Mouse (Mus musculus) ZHBTc4 (cell line): ENCODE data around the gene Osbpl11.
"Not testable (repeated sequence)": the region's sequence is repeated elsewhere in the genome, so short reads cannot be mapped to it uniquely, and the experiment has no call there.

Source experiments
- DNase-seq: peaks from one replicate; pipeline ENCODE4 v3.0.0-alpha.2; 2011; ENCODE audit warnings: low read depth, low spot score

The Osbpl11 gene

GRCm38 (mm10) chr16:33177722-33178121, 7.1 kb upstream of the Osbpl11 start:
- no peak for DNase-seq

GRCm38 (mm10) chr16:33178278-33179074, 6.4 kb upstream of the Osbpl11 start:
- peak; percentile 51 for DNase-seq

- not testable (repeated sequence) for DNase-seq
These were observed 5.6 kb upstream of the Osbpl11 start for GRCm38 (mm10) chr16:33179222-33179621.

GRCm38 (mm10) chr16:33179911-33180310, 5.0 kb upstream of the Osbpl11 start:
- no peak for DNase-seq

- no peak for DNase-seq
These were observed 4.1 kb upstream of the Osbpl11 start for GRCm38 (mm10) chr16:33180793-33181192.

GRCm38 (mm10) chr16:33185261-33186046, 583 bp downstream of the Osbpl11 start:
- DNase-seq: peak; percentile 54

- DNase-seq: no peak
These were observed 1.3 kb downstream of the Osbpl11 start for GRCm38 (mm10) chr16:33186134-33186533.

- no peak for DNase-seq
These were observed 3.2 kb downstream of the Osbpl11 start for GRCm38 (mm10) chr16:33188076-33188475.

- DNase-seq: no peak
These were observed 6.8 kb downstream of the Osbpl11 start for GRCm38 (mm10) chr16:33191671-33192091.

- no peak for DNase-seq
These were observed 7.4 kb downstream of the Osbpl11 start for GRCm38 (mm10) chr16:33192280-33192679.

GRCm38 (mm10) chr16:33193649-33194048, 8.8 kb downstream of the Osbpl11 start:
- peak; percentile 73 for DNase-seq

- DNase-seq: peak; percentile 62
These were observed 10.9 kb downstream of the Osbpl11 start for GRCm38 (mm10) chr16:33195686-33196313.

GRCm38 (mm10) chr16:33196578-33196977, 11.7 kb downstream of the Osbpl11 start:
- no peak for DNase-seq

- no peak for DNase-seq
These were observed 15.7 kb downstream of the Osbpl11 start for GRCm38 (mm10) chr16:33200589-33200988.

- DNase-seq: no peak
These were observed 25.9 kb downstream of the Osbpl11 start for GRCm38 (mm10) chr16:33210812-33211211.

- no peak for DNase-seq
These were observed 31.6 kb downstream of the Osbpl11 start for GRCm38 (mm10) chr16:33216313-33217003.

GRCm38 (mm10) chr16:33217553-33218085, 32.7 kb downstream of the Osbpl11 start:
- DNase-seq: not testable (repeated sequence)

- DNase-seq: no peak
These were observed 37.6 kb downstream of the Osbpl11 start for GRCm38 (mm10) chr16:33222482-33222881.

GRCm38 (mm10) chr16:33224381-33224780, 39.5 kb downstream of the Osbpl11 start:
- DNase-seq: no peak

GRCm38 (mm10) chr16:33234128-33234527, 49.3 kb downstream of the Osbpl11 start:
- DNase-seq: no peak

GRCm38 (mm10) chr16:33236151-33236550, 51.3 kb downstream of the Osbpl11 start:
- no peak for DNase-seq
